Mouse (Mus musculus): ENCODE measurements around the gene Scgb2b3.

Gene Scgb2b3

GRCm38 (mm10) chr7:31362022-31362560, at the start of gene Scgb2b3:
Gene Scgb2b3 (minus strand): TSS chr7:31362072.
- no peak for DNase-seq (ENCODE audit: low spot score in 2 of 2)

- no peak for DNase-seq (ENCODE audit: low spot score in 2 of 2)
Measured at GRCm38 (mm10) chr7:31375292-31375691, 13.4 kb upstream of the Scgb2b3 start, which contains the start of gene Scgb1b3. Gene Scgb1b3 (plus strand): TSS chr7:31375592.

Data from natural killer cell, adult 2 months (primary cell).